Mouse (Mus musculus) T-helper 1 cell (primary cell): Measurements from ENCODE around the gene Gja4.

Experiments
- in situ Hi-C: fragments of 300-600 bp; cut with MboI, MseI; formaldehyde crosslinking; loops from one replicate; pipeline ENCODE4 v1.15.1; 2025; ENCODE audit warnings: high pct_unique_total_duplicates

Gja4 gene

DNA sequence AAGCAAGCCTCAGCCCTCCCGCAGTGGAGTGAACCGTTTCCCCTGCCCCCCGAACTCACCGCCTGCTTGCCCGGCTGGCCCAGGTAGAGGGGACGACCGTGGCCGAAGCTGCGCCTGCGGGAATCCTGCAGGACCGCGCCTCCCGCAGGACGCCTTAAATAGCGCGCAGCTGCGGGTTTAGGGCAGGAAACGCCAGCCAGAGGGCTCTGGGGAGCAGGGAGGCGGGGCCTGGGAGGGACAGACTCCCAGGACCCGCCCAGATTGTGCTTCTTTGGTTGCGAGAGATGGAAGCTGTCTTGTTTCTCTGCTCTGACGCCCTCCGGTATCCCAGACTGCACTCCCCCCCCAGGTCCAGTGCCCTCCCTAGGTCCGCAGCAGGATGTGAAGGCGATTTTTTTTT, at the start of gene Gja4:
Gene Gja4 (minus strand): TSS at position 179 of the 400 bp plus-strand sequence.
- in situ Hi-C loops = no loop called here

- in situ Hi-C loops = loop anchor here (10.0 kb wide), 1 partner anchor 1181 kb away; no protein-coding TSS in a partner anchor
Observed at GRCm38 (mm10) chr4:127363331-127363730, 49.5 kb upstream of the Gja4 start.

DNA sequence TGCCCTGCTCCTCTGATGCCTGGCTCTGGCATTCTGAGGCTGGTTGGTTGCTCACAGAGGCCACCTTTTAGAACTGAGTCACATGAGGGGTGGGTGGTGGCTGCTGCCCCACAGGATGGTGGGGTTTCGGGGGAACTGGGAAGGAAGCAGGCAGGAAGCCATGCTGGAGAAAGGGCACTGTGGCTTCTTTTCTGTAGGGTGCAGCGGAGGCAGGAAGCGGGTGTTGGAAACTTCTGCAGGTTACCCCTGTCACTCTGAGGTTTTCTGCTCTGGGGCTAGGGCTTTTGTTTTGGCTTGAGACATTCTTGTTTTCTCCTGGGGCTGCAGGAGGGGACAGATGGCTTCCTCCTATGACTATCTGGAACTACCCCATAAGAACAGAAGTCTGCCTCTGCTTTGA, 48.7 kb upstream of the Gja4 start:
- in situ Hi-C loops = loop anchor here (10.0 kb wide), 1 partner anchor 1182 kb away; no protein-coding TSS in a partner anchor

DNA sequence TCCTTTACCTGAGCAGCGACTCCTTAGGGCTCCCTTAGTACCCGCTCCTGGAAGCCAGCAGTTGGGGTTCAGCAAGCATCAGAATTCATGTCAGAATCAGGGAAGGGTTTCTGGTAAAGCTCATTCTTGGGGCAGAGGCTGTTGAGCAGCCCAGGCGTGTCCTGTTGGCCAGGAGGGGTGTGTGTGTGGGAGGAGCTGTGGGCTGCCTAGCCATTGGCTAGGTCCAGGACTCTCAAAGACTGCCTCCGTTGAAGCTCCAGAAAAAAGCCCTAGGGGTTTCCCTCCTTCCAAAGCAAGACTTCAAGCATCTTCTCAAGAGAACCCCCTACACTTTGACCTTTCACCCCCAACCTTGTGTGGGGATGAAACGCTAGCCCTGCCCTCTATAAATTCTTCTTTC, 44.2 kb upstream of the Gja4 start, which contains the start of gene Gjb5:
Gene Gjb5 (minus strand): TSS at position 164 of the 400 bp plus-strand sequence.
- in situ Hi-C loops = no loop called here

- in situ Hi-C loops = no loop called here
Observed at GRCm38 (mm10) chr4:127354506-127355485, 41.0 kb upstream of the Gja4 start.

DNA sequence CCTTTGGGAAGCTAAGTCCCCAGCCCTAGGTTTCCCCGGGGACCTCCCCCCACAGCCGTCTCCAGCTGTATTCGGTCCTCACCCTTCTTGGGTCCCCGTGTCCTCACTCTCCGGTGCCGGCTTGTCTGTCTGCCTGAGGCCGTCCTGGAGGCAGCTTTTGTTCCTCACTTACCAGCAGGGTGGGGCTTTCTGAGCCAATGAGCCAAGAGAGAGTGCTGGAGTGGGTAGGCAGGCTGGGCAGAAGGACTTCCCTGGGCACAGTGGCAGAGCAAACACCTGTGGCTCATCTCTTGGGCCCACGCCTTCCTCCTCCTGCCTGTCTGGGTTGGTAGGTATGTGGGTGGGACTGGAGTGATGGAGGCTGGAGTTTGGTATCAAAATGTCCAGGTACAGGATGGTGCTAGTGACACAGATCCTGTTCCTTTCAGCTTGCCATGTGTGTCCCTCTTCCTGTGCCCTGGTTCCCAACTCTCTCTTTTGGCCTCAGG, 40.2 kb upstream of the Gja4 start, which contains the start of gene Gjb4:
Gene Gjb4 (minus strand): TSS at position 131 of the 488 bp plus-strand sequence.
- in situ Hi-C loops = no loop called here

- in situ Hi-C loops = no loop called here
Observed at GRCm38 (mm10) chr4:127352594-127352993, 38.8 kb upstream of the Gja4 start.

- in situ Hi-C loops = loop anchor here (10.0 kb wide), 1 partner anchor 1845 kb away; no protein-coding TSS in a partner anchor
Observed at GRCm38 (mm10) chr4:127349560-127350300, 35.9 kb upstream of the Gja4 start.

- in situ Hi-C loops = loop anchor here (10.0 kb wide), 1 partner anchor 1840 kb away; no protein-coding TSS in a partner anchor
Observed at GRCm38 (mm10) chr4:127345000-127345399, 31.2 kb upstream of the Gja4 start.

GRCm38 (mm10) chr4:127341372-127341771, 27.5 kb upstream of the Gja4 start:
- in situ Hi-C loops = loop anchor here (10.0 kb wide), 1 partner anchor 1837 kb away; no protein-coding TSS in a partner anchor

DNA sequence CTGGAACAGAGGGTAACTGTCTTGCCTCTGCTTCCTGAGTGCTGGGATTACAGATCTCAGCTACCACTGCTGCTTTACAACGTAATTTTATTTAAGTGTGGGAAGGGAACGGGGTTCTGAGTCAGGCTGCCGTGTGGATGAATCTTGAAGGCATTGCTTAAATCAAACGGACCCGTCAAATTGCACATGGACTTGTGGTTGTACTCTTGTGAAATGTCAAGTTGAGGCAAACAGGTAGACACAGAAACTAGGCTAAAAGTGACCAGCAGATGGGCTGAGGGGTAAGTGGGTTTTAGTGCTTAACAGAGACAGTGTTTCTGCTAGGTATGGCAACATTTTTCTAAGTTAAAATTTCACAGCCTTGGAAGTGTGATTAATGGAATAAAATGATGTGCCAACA, 23.8 kb upstream of the Gja4 start:
- in situ Hi-C loops = no loop called here

GRCm38 (mm10) chr4:127334870-127335504, 21.1 kb upstream of the Gja4 start:
- in situ Hi-C loops = no loop called here

- in situ Hi-C loops = no loop called here
Observed at GRCm38 (mm10) chr4:127331171-127331570, 17.3 kb upstream of the Gja4 start.

- in situ Hi-C loops = no loop called here
Observed at GRCm38 (mm10) chr4:127330181-127331100, 16.6 kb upstream of the Gja4 start, which contains the start of gene Gjb3. Gene Gjb3, minus strand, starts transcription at chr4:127330844.

- in situ Hi-C loops = no loop called here
Observed at GRCm38 (mm10) chr4:127329751-127330150, 15.9 kb upstream of the Gja4 start.

DNA sequence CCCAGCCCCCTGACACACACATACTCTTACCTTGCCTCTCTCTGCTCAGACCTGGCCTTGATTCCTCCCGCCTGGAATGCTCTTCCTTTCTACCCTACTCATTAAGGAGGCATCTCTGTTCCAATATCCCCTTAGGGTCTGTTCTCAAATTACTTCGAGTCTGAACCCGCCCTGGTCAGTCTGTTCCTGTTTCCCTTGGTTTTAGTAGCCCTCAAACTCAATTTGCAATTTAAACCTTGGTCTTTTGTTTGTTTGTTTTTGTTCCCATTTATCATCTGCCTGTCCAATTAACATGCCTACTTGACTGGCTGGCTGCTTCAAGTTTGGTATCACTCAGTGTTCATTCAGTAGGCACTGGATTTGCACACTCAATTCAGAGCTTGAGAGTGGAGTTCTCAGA, 15.2 kb upstream of the Gja4 start:
- in situ Hi-C loops = no loop called here

- in situ Hi-C loops = no loop called here
Observed at GRCm38 (mm10) chr4:127328378-127328777, 14.5 kb upstream of the Gja4 start.

- in situ Hi-C loops = no loop called here
Observed at GRCm38 (mm10) chr4:127327749-127328148, 13.9 kb upstream of the Gja4 start.

- in situ Hi-C loops = no loop called here
Observed at GRCm38 (mm10) chr4:127327258-127327657, 13.4 kb upstream of the Gja4 start.

GRCm38 (mm10) chr4:127325276-127325675, 11.4 kb upstream of the Gja4 start:
- in situ Hi-C loops = no loop called here
